Mouse (Mus musculus) bone marrow, adult 2 months (tissue): ENCODE measurements around the gene Narfl. TPM values are rescaled to one million over a fixed set of nuclear protein-coding genes. Genes with fewer than 3 reads are reported as not detected.

Experiments
- H3K27ac ChIP-seq: fragments of 200-500 bp; 2 replicates; pipeline ENCODE4 v1.5.1; 2012; ENCODE audit warnings: low read depth, mild to moderate bottlenecking, control low read depth, inconsistent platforms, low read length; ENCODE audit not compliant: control insufficient read depth, poor library complexity, insufficient read depth
- H3K4me1 ChIP-seq: fragments of 200-500 bp; 2 replicates; pipeline ENCODE4 v1.6.1; 2011; ENCODE audit warnings: low read length; ENCODE audit not compliant: control insufficient read depth, insufficient read depth
- H3K4me3 ChIP-seq: fragments of 200-500 bp; replicated peaks from 2 replicates; pipeline ENCODE3; 2011; ENCODE audit warnings: mild to moderate bottlenecking, low read depth, low read length, control low read depth; ENCODE audit not compliant: control insufficient read depth
- CTCF ChIP-seq: fragments of 200-500 bp; IDR thresholded peaks from 2 replicates; pipeline ENCODE4 v1.5.1; 2011; ENCODE audit warnings: low read length, control low read depth; ENCODE audit not compliant: control insufficient read depth, insufficient read depth
- POLR2A ChIP-seq: fragments of 200-500 bp; IDR thresholded peaks from 2 replicates; pipeline ENCODE4 v1.6.1; 2011; ENCODE audit warnings: low read depth, mild to moderate bottlenecking, control low read depth, low read length, borderline replicate concordance; ENCODE audit not compliant: control insufficient read depth
- WGBS: fragments of 180-500 bp; shearing (Covaris S2); methylation state at CpG from one replicate; pipeline ENCODE4 v1.1.7; 2018; 5-methylcytosine and 5-hydroxymethylcytosine counted together
- polyA plus RNA-seq: library from polyadenylated mRNA; stranded (reverse); fragments of >200 nt; gene quantifications from 2 replicates; pipeline ENCODE4 v1.2.4, GENCODE M21; 2011; ENCODE audit warnings: low replicate concordance; ENCODE audit not compliant: missing spikeins, insufficient read depth, insufficient read length

Narfl gene
- polyA plus RNA-seq, 1 experiment: 17.0 TPM

- WGBS: under 1% methylated on average over 77 of the region's 77 CpGs
- Histone ChIP-seq H3K4me3 (peak overlapping the region; percentile 87), H3K27ac (peak overlapping the region; percentile 89), H3K4me1 (peaks cover 7% of the 10 kb centered on the region; the same call in 1 of the 2 replicates)
- TF ChIP-seq POLR2A: peak; percentile 82; the same call in 1 of the 2 replicates
- TF ChIP-seq CTCF: no peak
Measured at GRCm38 (mm10) chr17:25832436-25833290, 59.1 kb downstream of the Narfl start.

Other genes starting within 250 kb of the Narfl start
- 1.2 TPM in 2 replicates for gene Sox8, start 203.1 kb upstream of the Narfl start, polyA plus RNA-seq
- 5.3 and 18.8 TPM in 2 replicates for gene Lmf1, start 194.7 kb upstream of the Narfl start, polyA plus RNA-seq
- gene Gng13, start 56.6 kb upstream of the Narfl start, polyA plus RNA-seq: 4.0 and 6.2 TPM in 2 replicates
- 58.2 and 136 TPM in 2 replicates for gene Chtf18, start 46.4 kb upstream of the Narfl start, polyA plus RNA-seq
- gene Rpusd1, start 46.1 kb upstream of the Narfl start, polyA plus RNA-seq: 3.6 and 8.6 TPM in 2 replicates
- gene Mslnl, start 37.7 kb upstream of the Narfl start, polyA plus RNA-seq: not detected in 2 replicates
- gene Msln, start 19.4 kb upstream of the Narfl start, polyA plus RNA-seq: 1.7 TPM in 1 of 2 replicates, not detected in the other
- gene Haghl, start 11.9 kb downstream of the Narfl start, polyA plus RNA-seq: 26.2 and 45.8 TPM in 2 replicates
- gene Ccdc78, start 12.8 kb downstream of the Narfl start, polyA plus RNA-seq: not detected in 2 replicates
- gene Fam173a, start 19.1 kb downstream of the Narfl start, polyA plus RNA-seq: 33.4 and 149 TPM in 2 replicates
- gene AC134908.4, start 21.9 kb downstream of the Narfl start, polyA plus RNA-seq: 4.6 TPM in 1 of 2 replicates, not detected in the other
- gene Metrn, start 23.4 kb downstream of the Narfl start, polyA plus RNA-seq: 38.6 and 74.8 TPM in 2 replicates
- gene Fbxl16, start 35.3 kb downstream of the Narfl start, polyA plus RNA-seq: not detected in 2 replicates
- gene Wdr24, start 49.9 kb downstream of the Narfl start, polyA plus RNA-seq: 6.8 and 17.0 TPM in 2 replicates
- 8.8 and 13.4 TPM in 2 replicates for gene Jmjd8, start 55.1 kb downstream of the Narfl start, polyA plus RNA-seq
- 125 and 140 TPM in 2 replicates for gene Stub1, start 59.6 kb downstream of the Narfl start, polyA plus RNA-seq
- 3.2 and 10.7 TPM in 2 replicates for gene Rhbdl1, start 63.5 kb downstream of the Narfl start, polyA plus RNA-seq
- 6.7 TPM in 1 of 2 replicates, not detected in the other for gene Gm20683, start 68.0 kb downstream of the Narfl start, polyA plus RNA-seq
- 33.5 and 50.5 TPM in 2 replicates for gene Rhot2, start 71.1 kb downstream of the Narfl start, polyA plus RNA-seq
- 31.1 and 62.0 TPM in 2 replicates for gene Wdr90, start 87.7 kb downstream of the Narfl start, polyA plus RNA-seq
- gene Mcrip2, start 95.0 kb downstream of the Narfl start, polyA plus RNA-seq: 6.8 and 12.7 TPM in 2 replicates
- gene Mettl26, start 101.3 kb downstream of the Narfl start, polyA plus RNA-seq: 25.6 and 30.0 TPM in 2 replicates
- gene Wfikkn1, start 107.1 kb downstream of the Narfl start, polyA plus RNA-seq: 1.6 and 2.2 TPM in 2 replicates
- 5.0 and 6.9 TPM in 2 replicates for gene Rab40c, start 146.0 kb downstream of the Narfl start, polyA plus RNA-seq
- gene Pigq, start 171.2 kb downstream of the Narfl start, polyA plus RNA-seq: 241 and 296 TPM in 2 replicates
- gene Nhlrc4, start 171.2 kb downstream of the Narfl start, polyA plus RNA-seq: 3.8 and 6.8 TPM in 2 replicates
- not detected in 2 replicates for gene A930017K11Rik, start 178.8 kb downstream of the Narfl start, polyA plus RNA-seq
- gene Capn15, start 212.0 kb downstream of the Narfl start, polyA plus RNA-seq: 11.7 and 18.2 TPM in 2 replicates